Mouse (Mus musculus): ENCODE measurements around the gene Gm29276. TPM values are rescaled to one million over a fixed set of nuclear protein-coding genes. Genes with fewer than 3 reads are reported as not detected.
"Not testable (repeated sequence)": the region's sequence is repeated elsewhere in the genome, so short reads cannot be mapped to it uniquely, and the experiment has no call there.

Gene Gm29276
- not detected in 2 replicates for polyA plus RNA-seq (2015; fragmentation: Nextera tagmentation; extraction: Ambion mirVana)

GRCm38 (mm10) chrY:42582150-42582549 lies at the start of gene Gm29276:
TSS of gene Gm29276 (minus strand) at chrY:42582250.
- H3K9me3 ChIP-seq (replicated peaks; ENCODE audit: control insufficient read depth, low read length, poor library complexity, severe bottlenecking); H3K4me2 ChIP-seq (ENCODE audit: low read length); H3K4me1 ChIP-seq (ENCODE audit: control insufficient read depth, insufficient read depth, low read length); ATAC-seq; H3K4me3 ChIP-seq (ENCODE audit: low read depth, low read length); H3K27ac ChIP-seq (ENCODE audit: low read length); H3K27me3 ChIP-seq (ENCODE audit: control insufficient read depth, insufficient read depth, low read depth, low read length); H3K36me3 ChIP-seq (ENCODE audit: control insufficient read depth, insufficient read depth, low read length); H3K9ac ChIP-seq (ENCODE audit: low read depth, low read length): not testable (repeated sequence)
- WGBS: no CpG with 5 or more reads among the region's 7 CpGs

Data from midbrain, embryonic 16.5 days (tissue).